Mouse (Mus musculus) urinary bladder, postnatal 4 days (tissue): ENCODE data around the gene Mal.

Source experiments
- DNase-seq, 2 experiments: peaks; one replicate each; pipeline ENCODE4 v3.0.0; 2021 to 2022; ENCODE audit warnings: low spot score in 2 of 2

Mal gene

DNA sequence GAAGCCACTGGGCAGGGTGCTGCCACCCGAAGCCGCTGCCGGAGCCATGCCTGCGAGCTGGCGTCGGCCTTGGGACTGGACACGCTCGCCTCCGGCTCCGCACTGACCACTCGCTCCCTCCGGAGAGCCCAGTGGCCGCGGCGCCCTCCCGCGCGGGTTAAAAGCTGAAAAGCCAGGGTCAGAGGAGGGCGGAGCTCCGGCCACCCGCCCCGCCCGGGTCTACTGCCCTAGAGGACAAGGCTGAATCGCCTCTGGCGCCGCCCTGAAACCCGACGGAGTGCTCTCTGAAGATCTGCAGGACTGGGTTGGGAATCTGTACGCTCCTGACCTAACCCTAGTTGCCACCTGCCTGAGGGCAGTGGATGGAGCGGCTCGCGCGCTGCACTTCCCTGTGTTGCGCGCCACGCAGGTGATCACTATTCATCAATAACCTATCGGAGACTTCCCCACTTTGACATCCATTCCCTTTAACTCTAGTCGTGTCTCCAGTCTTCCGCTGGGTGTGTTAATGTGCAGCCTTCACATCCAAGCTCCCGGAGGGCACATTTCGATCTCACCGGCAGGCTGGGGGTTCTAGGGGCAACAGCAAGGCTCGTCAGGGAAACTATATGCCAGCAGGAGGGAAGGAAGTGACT, at the start of gene Mal:
Gene Mal (minus strand): TSS at position 610 of the 635 bp plus-strand sequence.
- peak; percentile 60 to 66 for DNase-seq

DNA sequence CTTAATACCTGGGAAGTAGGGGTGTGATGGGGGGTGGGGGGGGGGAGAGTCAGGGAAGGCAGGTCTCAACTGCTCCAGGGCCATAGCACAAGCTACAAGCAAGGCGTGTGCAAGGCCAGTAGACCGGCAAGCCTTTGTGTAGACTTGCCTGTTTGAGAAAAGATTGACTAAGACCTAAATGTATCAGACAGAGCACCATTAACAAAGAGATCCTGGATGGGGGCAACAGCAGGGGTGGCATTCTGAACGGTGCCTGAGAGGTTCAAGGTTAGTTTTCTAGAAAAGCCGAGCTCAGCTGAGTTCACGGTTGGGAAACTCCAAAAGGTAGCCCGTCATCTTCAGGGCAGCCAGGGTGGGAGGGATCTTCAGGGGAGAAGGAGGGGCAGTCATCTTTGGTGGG, 48.8 kb upstream of the Mal start:
- DNase-seq, result no peak

DNA sequence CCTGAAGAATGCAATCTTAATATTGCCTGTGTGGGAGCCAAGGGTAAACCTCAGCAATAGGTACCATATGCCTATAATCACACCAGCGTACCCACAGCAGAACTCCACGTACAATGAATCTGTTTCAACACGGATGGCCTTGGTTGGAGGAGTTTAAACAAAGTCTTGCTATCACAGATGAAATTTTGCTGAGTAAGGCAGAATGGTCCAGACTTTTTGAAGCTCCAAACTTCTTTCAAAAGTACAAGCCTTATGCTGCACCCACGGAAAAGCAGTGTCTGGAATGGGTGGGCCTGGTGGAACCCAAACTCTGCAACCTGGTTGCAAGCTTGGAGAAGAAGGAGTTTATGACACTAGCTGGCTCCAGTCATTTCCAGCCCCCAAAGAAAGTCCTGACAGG, 32.7 kb upstream of the Mal start:
- no peak for DNase-seq

DNA sequence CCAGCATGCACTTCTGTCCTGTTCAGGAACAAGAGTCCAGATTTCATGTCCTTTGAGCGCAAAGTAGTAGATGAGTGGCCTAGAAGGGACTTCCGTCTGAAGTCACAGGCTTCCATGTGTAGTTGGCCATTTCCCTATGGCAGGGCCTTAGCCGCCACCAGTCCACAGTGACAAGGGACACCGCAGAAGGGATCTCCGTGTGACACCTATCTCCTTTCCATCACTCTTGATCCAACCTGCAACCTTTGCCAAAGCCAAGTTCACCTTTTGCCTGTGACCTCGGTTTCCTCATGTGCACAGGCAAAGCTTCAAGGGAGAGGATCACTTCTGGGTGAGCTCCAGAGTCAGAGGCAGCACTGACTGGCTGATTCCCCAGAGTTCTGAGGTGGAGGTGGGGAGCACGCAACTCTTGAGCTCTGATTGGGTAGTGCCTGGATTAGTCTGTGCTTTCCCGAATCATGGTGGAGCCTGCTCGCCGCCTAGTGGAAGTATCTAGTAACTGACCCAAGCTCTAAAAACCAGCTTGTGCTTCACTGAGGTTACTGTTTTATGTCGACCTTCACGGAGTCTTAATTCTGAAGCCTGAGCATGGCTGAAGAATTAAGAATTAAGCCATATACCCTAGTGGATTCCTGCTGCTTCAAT, 27.3 kb upstream of the Mal start:
- DNase-seq, result peak; percentile 44 to 64

DNA sequence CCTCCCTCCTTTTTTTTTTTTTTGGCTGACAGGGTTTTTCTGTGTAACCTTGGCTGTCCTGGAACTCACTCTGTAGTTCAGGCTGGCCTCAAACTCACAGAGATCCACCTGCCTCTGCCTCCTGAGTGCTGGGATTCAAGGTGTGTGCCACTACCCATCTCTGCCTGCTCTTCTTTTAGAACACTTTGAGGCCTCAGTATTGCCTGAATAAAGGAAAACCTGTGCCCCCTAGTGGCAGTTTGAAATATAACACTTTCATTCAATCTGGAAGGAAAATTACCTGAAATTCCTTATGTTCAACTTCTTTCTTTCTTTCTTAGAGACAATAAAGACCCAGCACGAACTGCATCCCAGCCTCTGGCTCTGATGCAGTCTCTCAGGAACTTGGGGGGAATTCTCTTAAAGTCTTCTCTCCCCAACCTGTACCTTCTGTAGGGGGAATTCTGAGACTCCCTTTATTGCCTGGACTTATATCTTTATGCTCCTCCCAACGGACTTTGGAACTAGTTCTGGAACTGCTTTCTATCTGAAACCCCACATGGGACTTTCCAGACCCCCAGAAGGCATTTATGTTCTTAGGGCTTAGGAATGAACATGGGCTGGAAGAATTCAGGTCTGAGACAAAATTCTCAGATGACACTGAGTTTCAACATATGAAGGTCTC, 11.5 kb upstream of the Mal start:
- no peak for DNase-seq

DNA sequence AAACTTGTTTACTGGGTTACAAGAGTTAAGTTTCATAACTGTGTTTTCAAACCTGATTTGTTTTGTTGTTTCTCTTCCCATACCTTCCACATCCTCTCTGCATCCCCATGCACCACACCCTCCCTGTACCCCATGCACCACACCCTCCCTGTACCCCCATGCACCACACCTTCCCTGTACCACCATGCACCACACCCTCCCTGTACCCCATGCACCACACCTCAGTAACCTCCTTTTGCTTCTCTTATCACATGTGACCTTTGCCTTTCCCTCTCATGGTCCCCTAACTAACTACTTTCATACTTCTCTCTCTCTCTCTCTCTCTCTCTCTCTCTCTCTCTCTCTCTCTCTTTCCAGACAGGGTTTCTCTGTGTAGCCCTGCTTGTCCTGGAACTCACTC, 10.5 kb upstream of the Mal start:
- DNase-seq, result no peak

DNA sequence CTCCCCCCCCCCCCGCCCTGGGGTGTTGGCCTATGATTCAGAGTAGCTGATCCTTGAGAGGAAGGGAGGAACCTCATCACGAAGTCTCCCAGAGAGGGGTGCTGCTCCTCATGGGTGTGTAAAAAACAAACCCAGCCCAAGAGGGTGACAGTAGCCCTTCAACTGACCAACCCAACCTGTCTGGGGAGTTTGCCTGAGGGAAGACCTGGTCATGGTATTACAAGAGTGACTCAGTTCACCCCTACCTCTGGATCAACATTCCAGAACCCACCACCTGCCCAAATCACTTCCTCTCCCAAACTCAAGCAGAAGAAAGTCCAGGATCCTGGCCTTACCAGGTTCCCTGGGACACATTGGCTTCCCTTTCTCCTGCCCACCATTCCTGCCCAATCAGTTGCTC, 6.2 kb upstream of the Mal start:
- DNase-seq, result no peak

DNA sequence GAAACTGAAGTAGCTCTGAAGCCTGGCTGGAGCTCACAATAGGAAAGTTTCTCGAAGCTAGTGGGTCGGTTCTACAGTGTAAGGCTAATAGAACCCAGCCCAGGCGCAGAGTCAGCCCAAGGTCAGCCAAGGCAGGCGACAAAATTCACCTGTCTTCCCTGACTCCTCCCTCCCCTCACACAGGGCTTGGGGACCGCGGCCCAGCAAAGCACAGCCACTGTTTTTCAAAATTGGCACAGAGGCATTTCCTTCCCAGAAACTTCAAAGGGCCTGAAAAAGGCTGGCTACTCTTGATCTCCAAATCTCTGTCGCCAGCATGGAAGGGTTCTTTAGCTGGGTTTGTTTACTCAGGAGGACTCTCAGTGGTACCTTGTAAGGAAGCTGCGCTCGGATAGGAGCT, 1.1 kb downstream of the Mal start:
- DNase-seq, result no peak

DNA sequence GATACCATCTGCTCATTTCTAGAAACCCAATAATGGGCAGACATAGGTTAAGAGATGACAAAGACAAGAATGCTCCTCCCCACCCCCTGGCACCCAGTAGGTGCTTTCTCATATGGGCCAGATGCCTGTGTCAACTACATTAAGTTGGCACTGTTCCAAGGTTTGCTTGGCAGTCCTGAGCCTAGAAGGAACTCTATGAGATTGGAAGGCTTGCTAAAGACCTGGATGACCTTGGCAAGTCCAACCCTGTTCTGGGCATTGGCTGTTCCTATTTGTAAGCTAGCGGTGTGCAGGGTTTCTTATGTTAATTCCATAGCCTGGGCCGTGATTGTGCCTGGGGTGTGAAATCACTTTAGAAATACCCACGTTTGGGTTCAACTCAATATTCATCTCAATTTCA, 1.7 kb downstream of the Mal start:
- no peak for DNase-seq

DNA sequence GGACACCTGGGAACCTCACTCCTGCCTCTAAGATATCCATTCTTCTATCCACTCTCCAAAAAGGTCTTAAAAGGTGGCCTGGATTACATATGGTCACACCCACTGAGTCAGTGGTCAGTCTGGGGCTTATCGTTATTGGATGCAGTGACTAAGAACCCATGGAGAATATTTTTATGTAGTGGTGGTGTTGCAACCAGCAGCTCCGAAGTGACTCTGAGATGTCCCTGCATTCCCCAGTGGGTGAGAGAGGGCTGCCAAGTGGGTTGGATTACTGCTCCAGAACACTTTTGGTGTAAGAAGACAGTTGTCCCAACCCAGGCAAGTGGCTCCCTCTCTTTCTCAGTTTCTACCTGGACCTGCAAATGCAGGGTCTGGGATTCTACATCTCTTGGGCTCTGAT, 3.7 kb downstream of the Mal start:
- DNase-seq, result no peak

DNA sequence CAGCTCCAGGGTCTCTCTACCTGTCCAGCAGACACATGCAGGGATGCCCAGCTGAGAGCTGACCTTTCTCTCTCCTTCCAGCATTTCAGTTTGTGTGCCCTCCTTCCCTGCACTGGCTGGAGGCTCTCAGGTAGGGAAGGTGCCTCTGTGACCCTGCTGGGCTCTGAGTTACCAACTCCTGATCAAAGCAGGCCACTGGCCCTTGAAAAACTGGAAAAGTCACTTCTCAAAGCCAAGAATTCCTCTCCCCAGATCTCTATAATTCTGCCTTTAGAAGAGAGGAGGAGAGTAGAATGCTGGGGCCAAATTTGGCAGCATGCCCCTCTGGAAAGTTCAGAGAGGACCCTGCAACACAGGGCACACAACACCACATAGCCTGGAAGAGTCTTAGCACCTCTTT, 4.2 kb downstream of the Mal start:
- no peak for DNase-seq

DNA sequence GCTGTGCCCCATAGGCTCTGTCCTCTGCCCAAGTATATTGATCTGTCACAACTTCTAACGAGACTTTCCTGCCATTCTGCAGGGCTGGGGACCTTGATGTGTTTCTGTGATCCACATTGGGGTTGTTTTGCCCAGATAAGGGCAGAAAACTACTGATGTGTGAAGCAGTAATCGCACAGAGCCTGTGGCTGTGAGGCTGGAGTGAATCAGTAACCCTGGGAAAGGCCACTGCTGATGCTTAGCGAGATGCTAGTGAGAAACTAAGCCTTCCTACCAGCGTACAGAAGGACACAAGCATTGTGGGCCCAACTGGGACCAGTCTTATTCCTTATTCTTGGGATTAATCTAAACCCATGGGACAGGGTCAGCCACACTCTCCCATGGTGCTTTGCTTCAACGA, 4.9 kb downstream of the Mal start:
- DNase-seq, result no peak

DNA sequence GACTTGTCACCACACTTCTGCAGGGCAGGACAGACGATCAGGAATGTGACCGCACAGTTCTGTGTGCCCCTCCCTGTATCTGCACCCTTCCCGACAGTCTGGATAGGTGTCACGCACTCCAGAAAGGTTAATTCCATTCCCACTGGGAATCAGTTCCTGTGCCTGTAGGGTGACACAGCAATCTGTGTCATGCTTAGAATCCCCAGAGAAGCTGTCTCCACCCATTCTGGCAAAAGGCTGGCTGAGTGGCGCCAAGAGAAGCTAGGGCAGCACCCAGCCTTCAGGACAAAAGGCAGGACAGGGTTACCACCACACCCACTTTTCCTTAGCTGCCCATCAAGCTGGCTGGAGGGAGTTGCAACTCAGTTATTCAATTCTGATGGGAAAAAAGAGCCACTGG, 6.6 kb downstream of the Mal start:
- DNase-seq, result no peak

DNA sequence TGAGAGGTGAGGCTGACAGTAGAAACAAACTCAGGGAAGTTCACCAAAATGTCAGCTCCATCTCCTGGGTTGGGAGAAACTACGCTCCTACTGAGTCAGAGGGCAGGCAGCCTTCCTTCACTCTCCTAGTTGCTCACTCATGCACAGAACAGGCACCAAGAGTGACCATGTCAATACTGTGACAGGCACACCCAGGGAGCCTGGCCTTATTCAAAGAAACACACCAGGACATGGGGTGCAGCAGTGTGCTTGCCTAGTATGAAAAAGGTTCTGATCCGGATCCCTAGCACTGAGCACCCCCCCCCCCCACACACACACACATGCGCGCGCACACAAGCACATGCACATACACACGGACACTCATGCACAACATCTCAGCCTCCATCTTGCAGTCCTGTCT, 8.3 kb downstream of the Mal start:
- DNase-seq, result no peak

DNA sequence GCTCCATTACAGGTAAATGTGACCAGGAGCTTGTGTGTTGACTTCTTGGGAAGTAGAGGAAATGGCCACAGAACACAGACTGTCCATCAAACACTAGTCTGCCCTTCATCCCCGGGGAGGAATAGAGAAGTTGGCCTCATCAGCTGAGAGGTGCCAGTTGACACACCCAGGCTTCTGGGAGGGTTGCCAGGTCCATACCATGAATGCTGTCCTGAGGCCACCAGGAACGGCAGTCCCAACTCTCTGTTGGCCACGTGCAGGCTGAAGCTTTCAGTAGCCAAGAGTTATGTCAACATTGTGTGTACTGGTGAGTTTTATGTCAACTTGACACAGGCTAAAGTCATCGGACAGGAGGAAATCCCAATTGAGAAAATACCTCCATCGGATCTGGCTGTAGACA, 9.6 kb downstream of the Mal start:
- DNase-seq, result no peak

DNA sequence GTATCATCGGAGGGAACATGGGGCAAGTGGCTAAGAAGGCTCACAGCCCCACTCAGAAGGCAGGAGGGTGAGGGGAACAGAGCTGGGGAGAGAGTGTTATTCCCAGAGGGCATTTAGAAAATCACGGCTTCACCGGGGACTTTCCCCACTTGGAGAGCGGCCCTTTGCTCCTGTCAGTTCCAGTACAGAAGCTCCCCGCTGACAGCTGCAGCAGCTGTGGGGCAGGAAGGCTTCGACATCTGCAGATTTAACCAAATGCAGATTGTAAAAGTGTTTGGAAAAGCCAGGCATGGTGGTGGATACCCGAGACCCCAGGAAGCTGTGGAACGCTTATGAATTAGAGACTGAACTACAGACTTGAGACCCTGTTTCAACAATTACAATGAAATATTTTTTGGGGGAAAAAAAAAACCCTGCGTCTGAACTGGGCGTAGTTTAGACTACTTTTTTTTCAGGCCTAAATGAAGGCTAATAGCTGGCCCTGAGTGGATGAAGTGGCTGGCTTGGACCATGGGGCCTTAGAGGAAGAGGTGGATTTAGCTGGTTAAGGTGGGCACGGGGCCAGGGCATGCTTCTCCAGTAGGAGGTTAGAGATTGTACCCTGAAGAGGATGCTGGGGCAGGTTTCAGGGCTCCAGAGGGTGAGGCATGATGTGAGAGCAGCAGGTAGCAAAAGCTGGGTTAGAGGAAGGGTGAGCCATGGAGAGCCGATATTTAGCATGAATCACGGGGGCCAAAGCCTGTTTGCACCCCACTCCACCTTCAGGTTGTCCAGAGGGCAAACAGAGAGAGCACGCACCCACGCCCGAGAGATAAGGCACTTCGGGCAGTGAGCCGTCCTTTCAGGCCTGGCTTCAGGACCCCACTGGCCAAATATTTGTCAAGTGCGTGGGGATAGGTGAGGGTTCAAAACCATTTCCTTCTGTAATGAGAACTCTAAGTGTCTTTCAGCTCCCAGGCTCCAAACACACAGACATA, 12.5 kb downstream of the Mal start:
- DNase-seq, result no peak

DNA sequence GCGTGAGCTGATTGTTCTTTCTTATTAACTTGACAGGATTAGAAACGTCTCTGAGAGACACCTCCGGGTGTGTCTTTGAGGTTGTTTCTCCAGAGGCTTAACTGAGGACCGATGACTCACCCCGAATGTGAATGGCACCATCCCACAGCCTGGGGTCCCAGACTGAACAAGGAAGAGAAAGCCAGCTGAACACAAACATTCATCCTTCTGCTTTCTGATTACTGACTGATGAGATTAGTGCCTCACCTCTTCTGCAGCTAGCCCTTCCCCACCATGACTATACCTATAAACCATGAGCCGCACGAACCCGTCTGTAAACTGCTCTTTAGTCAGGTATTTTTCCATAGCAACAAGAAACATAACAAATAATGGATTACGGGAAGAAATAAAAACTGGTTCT, 17.5 kb downstream of the Mal start:
- no peak for DNase-seq

DNA sequence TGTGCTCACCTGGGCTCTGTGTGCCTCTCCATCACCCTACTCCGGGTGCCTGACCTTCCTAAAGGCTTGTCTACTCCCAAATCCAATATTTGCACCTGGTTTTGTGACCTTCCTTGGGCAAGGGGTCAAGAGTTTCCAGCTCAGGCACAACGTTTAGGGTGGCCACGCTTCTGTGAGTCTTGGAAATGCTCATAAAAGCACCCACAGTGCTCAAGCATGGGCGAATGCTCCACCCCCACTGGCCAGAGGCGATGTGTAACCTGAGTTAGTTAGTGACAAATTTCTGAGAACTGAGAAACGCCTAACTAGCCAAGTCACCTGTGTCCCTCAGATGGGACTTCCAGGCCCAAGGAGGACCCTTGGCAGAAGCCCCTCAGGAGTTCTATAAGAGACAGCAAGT, 20.9 kb downstream of the Mal start:
- no peak for DNase-seq

DNA sequence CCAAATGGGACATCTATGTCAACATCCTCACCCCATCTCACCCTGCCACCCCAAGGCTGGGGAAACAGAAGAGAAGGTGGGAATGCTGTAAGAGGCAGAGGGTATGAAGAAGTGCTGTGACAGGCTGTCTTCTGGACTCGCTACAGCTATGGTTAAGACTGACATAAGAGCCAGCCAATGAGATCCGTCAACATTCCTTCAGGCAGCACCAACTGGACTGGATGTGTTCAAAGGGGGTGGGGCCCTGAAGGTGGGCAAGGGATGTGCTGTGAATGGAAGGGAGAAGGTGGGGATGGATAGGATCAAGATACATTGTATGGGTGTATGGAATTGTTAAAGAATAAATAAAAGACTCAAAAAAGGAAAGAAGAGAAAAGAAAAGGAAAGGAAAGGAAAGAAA, 23.9 kb downstream of the Mal start:
- no peak for DNase-seq

DNA sequence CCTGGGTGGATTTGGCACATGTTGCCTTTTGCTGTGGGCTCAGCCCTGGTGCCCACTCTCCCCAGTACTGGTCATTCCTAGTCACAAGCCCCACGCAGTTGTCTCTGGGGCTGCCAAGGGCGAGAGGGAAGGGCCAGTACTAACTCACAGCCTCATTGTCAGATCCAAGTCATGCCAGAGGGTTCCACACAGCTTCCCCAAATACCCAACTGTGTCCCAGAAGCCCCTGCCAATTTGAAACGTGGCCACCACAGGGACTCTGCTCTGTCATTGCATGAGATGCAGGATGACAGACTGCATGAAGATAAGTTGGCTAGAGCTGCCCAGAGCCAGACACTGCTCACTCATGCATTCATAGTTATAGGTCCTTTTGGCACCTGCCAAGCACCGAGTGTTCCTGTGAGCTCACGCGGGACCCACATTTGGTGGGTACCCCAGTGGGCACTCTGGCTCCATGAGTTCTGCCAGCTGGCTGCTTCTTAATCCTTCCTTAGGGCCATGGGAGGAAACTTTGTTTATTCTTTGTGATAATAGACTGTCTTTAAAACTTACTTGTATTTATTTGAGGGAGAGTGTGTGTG, 28.4 kb downstream of the Mal start:
- DNase-seq, result no peak

DNA sequence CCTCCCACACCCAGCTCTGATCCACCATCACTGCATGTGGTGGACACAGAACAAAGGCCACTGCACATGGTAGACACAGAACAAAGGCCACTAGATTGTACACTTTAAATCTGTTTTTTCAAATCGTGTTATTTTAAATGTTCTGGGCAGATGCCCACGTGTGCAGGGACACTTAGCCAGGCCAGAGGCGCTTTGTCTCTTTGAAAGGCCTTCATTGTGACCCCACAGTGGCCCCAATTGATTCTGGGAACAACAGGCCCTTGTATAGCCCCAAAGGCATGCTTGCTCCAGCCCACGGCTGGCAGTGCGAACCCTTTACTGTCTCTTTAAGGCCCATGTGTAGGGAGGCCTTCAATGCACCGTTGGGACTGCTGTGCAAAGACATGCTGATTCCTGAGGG, 29.1 kb downstream of the Mal start:
- DNase-seq, result no peak

DNA sequence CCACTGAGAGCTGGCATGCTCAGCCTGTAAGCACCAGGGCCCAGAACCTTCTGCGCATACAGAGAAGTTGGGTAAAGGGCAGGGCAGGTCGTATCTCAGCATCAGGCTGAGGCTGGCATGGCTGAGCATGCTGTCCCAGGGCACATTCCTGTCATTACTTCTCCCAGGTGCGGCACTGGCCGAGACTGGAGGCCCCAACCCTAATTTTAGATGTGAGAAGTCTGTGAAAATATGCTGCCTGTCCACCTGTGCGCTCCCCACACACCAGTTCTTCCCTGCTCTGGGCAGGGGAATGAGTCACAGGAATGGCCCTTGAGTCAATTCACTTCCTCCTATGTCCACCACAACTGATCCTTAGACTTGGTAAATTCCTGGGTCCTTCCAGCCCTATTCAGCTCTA, 30.8 kb downstream of the Mal start:
- DNase-seq, result peak in 1 of 2 experiments; percentile 67
